Mouse (Mus musculus) effector memory CD4-positive, alpha-beta T cell, adult 7 months (primary cell): Measurements from ENCODE around the gene Plbd1. TPM values are rescaled to one million over a fixed set of nuclear protein-coding genes. Genes with fewer than 3 reads are reported as not detected.

Experiments used
- polyA plus RNA-seq: library from polyadenylated mRNA; unstranded; fragments of 100-300 nt; shearing (Covaris generic); gene quantifications from one replicate; pipeline ENCODE4 v1.2.1, GENCODE M21; 2017

Plbd1 gene
- polyA plus RNA-seq, result 0.49 TPM

DNA sequence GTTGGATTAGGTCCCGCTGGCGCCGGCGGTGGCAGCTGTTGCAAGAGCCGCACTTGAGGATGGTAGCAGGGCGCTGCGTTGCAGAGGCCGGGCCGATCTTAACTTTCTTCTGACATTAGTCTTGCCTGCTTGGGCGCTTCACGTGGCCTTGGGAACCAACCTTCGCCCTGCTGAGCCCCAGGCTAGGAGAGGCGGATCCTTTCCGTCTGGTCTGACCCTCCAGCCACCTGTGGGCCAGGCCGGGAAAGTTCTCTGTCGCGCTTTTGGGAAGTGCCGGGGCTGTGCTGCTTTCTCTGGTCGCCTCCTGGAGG is at the start of gene Plbd1:
Gene Plbd1, minus strand, starts transcription at position 223 of the 311 bp plus-strand sequence.

Other genes with a start within 250 kb of the Plbd1 start
- not detected for gene E330021D16Rik, start 246.4 kb downstream of the Plbd1 start, polyA plus RNA-seq
- 133 TPM for gene Atf7ip, start 155.8 kb downstream of the Plbd1 start, polyA plus RNA-seq
- not detected for gene Gucy2c, start 119.8 kb upstream of the Plbd1 start, polyA plus RNA-seq
- gene Hist4h4, start 142.5 kb upstream of the Plbd1 start, polyA plus RNA-seq, result 0.48 TPM
- 198 TPM for gene H2afj, start 146.3 kb upstream of the Plbd1 start, polyA plus RNA-seq
- 3.0 TPM for gene BC049715, start 165.7 kb upstream of the Plbd1 start, polyA plus RNA-seq
- gene Wbp11, start 166.3 kb upstream of the Plbd1 start, polyA plus RNA-seq, result 166 TPM
- gene Smco3, start 173.5 kb upstream of the Plbd1 start, polyA plus RNA-seq, result not detected
- gene Art4, start 195.8 kb upstream of the Plbd1 start, polyA plus RNA-seq, result 0.34 TPM
- not detected for gene Mgp, start 213.9 kb upstream of the Plbd1 start, polyA plus RNA-seq